Mouse (Mus musculus): ENCODE results near the gene Rab3b. TPM values are rescaled to one million over a fixed set of nuclear protein-coding genes. Genes with fewer than 3 reads are reported as not detected.
"Not testable (repeated sequence)": the region's sequence is repeated elsewhere in the genome, so short reads cannot be mapped to it uniquely, and the experiment has no call there.

Rab3b gene
- polyA plus RNA-seq, 2 experiments = 1.3 to 2.2 TPM

- not testable (repeated sequence) for H3K4me3 ChIP-seq (ENCODE audit: insufficient read depth in 1 of 2, low read depth in 2 of 2, low read length in 2 of 2); H3K36me3 ChIP-seq (replicated peaks; ENCODE audit: control insufficient read depth, insufficient read depth, low read depth); H3K27me3 ChIP-seq (ENCODE audit: control insufficient read depth, insufficient read depth, low read length); H3K9ac ChIP-seq (replicated peaks); ATAC-seq (ENCODE audit: insufficient read depth); H3K4me2 ChIP-seq (ENCODE audit: low read depth); H3K9me3 ChIP-seq (ENCODE audit: control insufficient read depth, low read length); H3K27ac ChIP-seq; H3K4me1 ChIP-seq (replicated peaks; ENCODE audit: control insufficient read depth in 2 of 2, insufficient read depth in 2 of 2, low read length in 1 of 2)
- peak in 1 of 3 experiments; percentile 10 for DNase-seq (ENCODE audit: low read depth in 3 of 3, low spot score in 3 of 3)
- peak; percentile 65 for TF ChIP-seq CTCF (IDR thresholded peaks at IDR 0.05; ENCODE audit: low read depth)
- 69% methylated on average over 9 of the region's 9 CpGs for WGBS (ENCODE audit: insufficient replicate concordance)
Measured at GRCm38 (mm10) chr4:108927945-108928344, 49.1 kb downstream of the Rab3b start.

- Histone ChIP-seq H3K9me3 (ENCODE audit: control insufficient read depth, low read length) (no peaks in the 10 kb centered on the region), H3K4me1 (replicated peaks; ENCODE audit: control insufficient read depth in 2 of 2, insufficient read depth in 2 of 2, low read length in 1 of 2) (no peaks in the 10 kb centered on the region), H3K27me3 (ENCODE audit: control insufficient read depth, insufficient read depth, low read length) (no peaks in the 10 kb centered on the region), H3K36me3 (replicated peaks; ENCODE audit: control insufficient read depth, insufficient read depth, low read depth) (no peaks in the 10 kb centered on the region), H3K27ac (no peak overlapping the region), H3K9ac (replicated peaks) (no peak overlapping the region), H3K4me2 (ENCODE audit: low read depth) (no peak overlapping the region), H3K4me3 (ENCODE audit: insufficient read depth in 1 of 2, low read depth in 2 of 2, low read length in 2 of 2) (no peak overlapping the region)
- DNase-seq (ENCODE audit: low read depth in 3 of 3, low spot score in 3 of 3) = no peak
- no peak for ATAC-seq (ENCODE audit: insufficient read depth)
- 35% methylated on average over 1 of the region's 1 CpGs for WGBS (ENCODE audit: insufficient replicate concordance)
- no peak for TF ChIP-seq EP300 (IDR thresholded peaks at IDR 0.05; ENCODE audit: low read depth)
- TF ChIP-seq CTCF (IDR thresholded peaks at IDR 0.05; ENCODE audit: low read depth) = no peak
Measured at GRCm38 (mm10) chr4:108933163-108933562, 54.3 kb downstream of the Rab3b start.

- no peak overlapping the region for H3K27ac ChIP-seq
- TF ChIP-seq EP300 (IDR thresholded peaks at IDR 0.05; ENCODE audit: low read depth) (no peak), CTCF (IDR thresholded peaks at IDR 0.05; ENCODE audit: low read depth) (no peak)
- no peaks in the 10 kb centered on the region for H3K36me3 ChIP-seq (replicated peaks; ENCODE audit: control insufficient read depth, insufficient read depth, low read depth)
- H3K4me2 ChIP-seq (ENCODE audit: low read depth) = no peak overlapping the region
- no peak for DNase-seq (ENCODE audit: low read depth in 3 of 3, low spot score in 3 of 3)
- no peaks in the 10 kb centered on the region for H3K27me3 ChIP-seq (ENCODE audit: control insufficient read depth, insufficient read depth, low read length)
- no peaks in the 10 kb centered on the region for H3K9me3 ChIP-seq (ENCODE audit: control insufficient read depth, low read length)
- no peak overlapping the region for H3K9ac ChIP-seq (replicated peaks)
- ATAC-seq (ENCODE audit: insufficient read depth) = no peak
- no peak overlapping the region for H3K4me3 ChIP-seq (ENCODE audit: insufficient read depth in 1 of 2, low read depth in 2 of 2, low read length in 2 of 2)
- 51% methylated on average over 4 of the region's 4 CpGs for WGBS (ENCODE audit: insufficient replicate concordance)
- H3K4me1 ChIP-seq (replicated peaks; ENCODE audit: control insufficient read depth in 2 of 2, insufficient read depth in 2 of 2, low read length in 1 of 2) = no peaks in the 10 kb centered on the region
Measured at GRCm38 (mm10) chr4:108934856-108935255, 56.0 kb downstream of the Rab3b start.

GRCm38 (mm10) chr4:108937848-108938771, 59.2 kb downstream of the Rab3b start:
- TF ChIP-seq EP300 (IDR thresholded peaks at IDR 0.05; ENCODE audit: low read depth) (no peak), CTCF (IDR thresholded peaks at IDR 0.05; ENCODE audit: low read depth) (no peak)
- no peak for ATAC-seq (ENCODE audit: insufficient read depth)
- 69% methylated on average over 12 of the region's 12 CpGs for WGBS (ENCODE audit: insufficient replicate concordance)

GRCm38 (mm10) chr4:108940681-108941473, 62.0 kb downstream of the Rab3b start:
- no peak overlapping the region for H3K4me3 ChIP-seq (ENCODE audit: insufficient read depth in 1 of 2, low read depth in 2 of 2, low read length in 2 of 2)
- DNase-seq (ENCODE audit: low read depth in 3 of 3, low spot score in 3 of 3) (no peak), ATAC-seq (ENCODE audit: insufficient read depth) (no peak)
- H3K27ac ChIP-seq = no peak overlapping the region
- 77% methylated on average over 17 of the region's 17 CpGs for WGBS (ENCODE audit: insufficient replicate concordance)
- TF ChIP-seq CTCF (IDR thresholded peaks at IDR 0.05; ENCODE audit: low read depth) (no peak), EP300 (IDR thresholded peaks at IDR 0.05; ENCODE audit: low read depth) (no peak)
- no peak overlapping the region for H3K9ac ChIP-seq (replicated peaks)
- H3K27me3 ChIP-seq (ENCODE audit: control insufficient read depth, insufficient read depth, low read length) = no peaks in the 10 kb centered on the region
- H3K36me3 ChIP-seq (replicated peaks; ENCODE audit: control insufficient read depth, insufficient read depth, low read depth) = no peaks in the 10 kb centered on the region
- no peaks in the 10 kb centered on the region for H3K4me1 ChIP-seq (replicated peaks; ENCODE audit: control insufficient read depth in 2 of 2, insufficient read depth in 2 of 2, low read length in 1 of 2)
- no peaks in the 10 kb centered on the region for H3K9me3 ChIP-seq (ENCODE audit: control insufficient read depth, low read length)
- no peak overlapping the region for H3K4me2 ChIP-seq (ENCODE audit: low read depth)

More at GRCm38 (mm10) chr4:108937848-108938771, 59.2 kb downstream of the Rab3b start:
- Histone ChIP-seq H3K4me1 (replicated peaks; ENCODE audit: control insufficient read depth in 2 of 2, insufficient read depth in 2 of 2, low read length in 1 of 2) (no peaks in the 10 kb centered on the region), H3K4me3 (ENCODE audit: insufficient read depth in 1 of 2, low read depth in 2 of 2, low read length in 2 of 2) (no peak overlapping the region), H3K4me2 (ENCODE audit: low read depth) (no peak overlapping the region), H3K9me3 (ENCODE audit: control insufficient read depth, low read length) (no peaks in the 10 kb centered on the region), H3K36me3 (replicated peaks; ENCODE audit: control insufficient read depth, insufficient read depth, low read depth) (no peaks in the 10 kb centered on the region), H3K27ac (no peak overlapping the region), H3K9ac (replicated peaks) (no peak overlapping the region), H3K27me3 (ENCODE audit: control insufficient read depth, insufficient read depth, low read length) (no peaks in the 10 kb centered on the region)
- DNase-seq (ENCODE audit: low read depth in 3 of 3, low spot score in 3 of 3) = no peak

Data from liver, embryonic 14.5 days (tissue).